Mouse (Mus musculus): ENCODE data around the gene Mast4. TPM values are rescaled to one million over a fixed set of nuclear protein-coding genes. Genes with fewer than 3 reads are reported as not detected.

Gene Mast4
- polyA plus RNA-seq, 1 experiment from 2014 or later: 41.8 TPM

GRCm38 (mm10) chr13:103014222-103014621 is 320.1 kb downstream of the Mast4 start:
- Histone ChIP-seq H3K9me3 (ENCODE audit: control insufficient read depth, low read length) (no peaks in the 10 kb centered on the region), H3K4me1 (ENCODE audit: control insufficient read depth, insufficient read depth, low read length) (no peaks in the 10 kb centered on the region), H3K27ac (replicated peaks; ENCODE audit: low read depth, low read length) (no peak overlapping the region), H3K4me3 (replicated peaks; ENCODE audit: low read depth, low read length) (no peak overlapping the region), H3K4me2 (ENCODE audit: low read length) (no peak overlapping the region), H3K36me3 (ENCODE audit: control insufficient read depth, insufficient read depth, low read length) (no peaks in the 10 kb centered on the region), H3K27me3 (ENCODE audit: control insufficient read depth, insufficient read depth, low read length) (no peaks in the 10 kb centered on the region), H3K9ac (replicated peaks; ENCODE audit: low read length) (no peak overlapping the region)
- no peak for DNase-seq
- 4% methylated on average over 1 of the region's 1 CpGs for WGBS
- ATAC-seq (ENCODE audit: low FRiP score, low TSS enrichment): no peak

- 93% methylated on average over 2 of the region's 2 CpGs for WGBS
- DNase-seq: no peak
- Histone ChIP-seq H3K4me1 (ENCODE audit: control insufficient read depth, insufficient read depth, low read length) (0 out of 2 replicates have a peak, but pooled peaks cover 6% of the 10 kb centered on the region), H3K27ac (replicated peaks; ENCODE audit: low read depth, low read length) (no peak overlapping the region), H3K9ac (replicated peaks; ENCODE audit: low read length) (no peak overlapping the region), H3K9me3 (ENCODE audit: control insufficient read depth, low read length) (no peaks in the 10 kb centered on the region), H3K36me3 (ENCODE audit: control insufficient read depth, insufficient read depth, low read length) (no peaks in the 10 kb centered on the region), H3K27me3 (ENCODE audit: control insufficient read depth, insufficient read depth, low read length) (no peaks in the 10 kb centered on the region), H3K4me3 (replicated peaks; ENCODE audit: low read depth, low read length) (no peak overlapping the region), H3K4me2 (ENCODE audit: low read length) (no peak overlapping the region)
- no peak for ATAC-seq (ENCODE audit: low FRiP score, low TSS enrichment)
Measured at GRCm38 (mm10) chr13:103005227-103005626, 329.1 kb downstream of the Mast4 start.

GRCm38 (mm10) chr13:103001831-103002230 is 332.5 kb downstream of the Mast4 start:
- H3K9ac ChIP-seq (replicated peaks; ENCODE audit: low read length): no peak overlapping the region
- H3K27me3 ChIP-seq (ENCODE audit: control insufficient read depth, insufficient read depth, low read length): no peaks in the 10 kb centered on the region
- no peak for ATAC-seq (ENCODE audit: low FRiP score, low TSS enrichment)
- no peak overlapping the region for H3K4me2 ChIP-seq (ENCODE audit: low read length)
- WGBS: 35% methylated on average over 1 of the region's 1 CpGs
- H3K36me3 ChIP-seq (ENCODE audit: control insufficient read depth, insufficient read depth, low read length): no peaks in the 10 kb centered on the region
- H3K27ac ChIP-seq (replicated peaks; ENCODE audit: low read depth, low read length): no peak overlapping the region; the same call in 1 of the 2 replicates
- DNase-seq: no peak
- H3K9me3 ChIP-seq (ENCODE audit: control insufficient read depth, low read length): no peaks in the 10 kb centered on the region
- 0 out of 2 replicates have a peak, but pooled peaks cover 6% of the 10 kb centered on the region for H3K4me1 ChIP-seq (ENCODE audit: control insufficient read depth, insufficient read depth, low read length)
- no peak overlapping the region for H3K4me3 ChIP-seq (replicated peaks; ENCODE audit: low read depth, low read length)

GRCm38 (mm10) chr13:103000891-103001290 is 333.4 kb downstream of the Mast4 start:
- Histone ChIP-seq H3K4me1 (ENCODE audit: control insufficient read depth, insufficient read depth, low read length) (0 out of 2 replicates have a peak, but pooled peaks cover 6% of the 10 kb centered on the region), H3K4me3 (replicated peaks; ENCODE audit: low read depth, low read length) (no peak overlapping the region), H3K27ac (replicated peaks; ENCODE audit: low read depth, low read length) (no peak overlapping the region), H3K36me3 (ENCODE audit: control insufficient read depth, insufficient read depth, low read length) (no peaks in the 10 kb centered on the region), H3K4me2 (ENCODE audit: low read length) (no peak overlapping the region), H3K9me3 (ENCODE audit: control insufficient read depth, low read length) (no peaks in the 10 kb centered on the region), H3K27me3 (ENCODE audit: control insufficient read depth, insufficient read depth, low read length) (no peaks in the 10 kb centered on the region), H3K9ac (replicated peaks; ENCODE audit: low read length) (no peak overlapping the region)
- 15% methylated on average over 7 of the region's 7 CpGs for WGBS
- no peak for DNase-seq
- ATAC-seq (ENCODE audit: low FRiP score, low TSS enrichment): no peak

- Histone ChIP-seq H3K27ac (replicated peaks; ENCODE audit: low read depth, low read length) (no peak overlapping the region), H3K9ac (replicated peaks; ENCODE audit: low read length) (no peak overlapping the region), H3K36me3 (ENCODE audit: control insufficient read depth, insufficient read depth, low read length) (no peaks in the 10 kb centered on the region), H3K9me3 (ENCODE audit: control insufficient read depth, low read length) (no peaks in the 10 kb centered on the region), H3K4me1 (ENCODE audit: control insufficient read depth, insufficient read depth, low read length) (peaks cover 14% of the 10 kb centered on the region), H3K4me2 (ENCODE audit: low read length) (no peak overlapping the region), H3K27me3 (ENCODE audit: control insufficient read depth, insufficient read depth, low read length) (no peaks in the 10 kb centered on the region), H3K4me3 (replicated peaks; ENCODE audit: low read depth, low read length) (no peak overlapping the region)
- WGBS: 94% methylated on average over 11 of the region's 11 CpGs
- DNase-seq: no peak
- no peak for ATAC-seq (ENCODE audit: low FRiP score, low TSS enrichment)
Measured at GRCm38 (mm10) chr13:102994098-102994497, 340.2 kb downstream of the Mast4 start.

- Histone ChIP-seq H3K4me1 (ENCODE audit: control insufficient read depth, insufficient read depth, low read length) (peaks cover 14% of the 10 kb centered on the region), H3K27ac (replicated peaks; ENCODE audit: low read depth, low read length) (no peak overlapping the region), H3K27me3 (ENCODE audit: control insufficient read depth, insufficient read depth, low read length) (no peaks in the 10 kb centered on the region), H3K9ac (replicated peaks; ENCODE audit: low read length) (no peak overlapping the region), H3K4me2 (ENCODE audit: low read length) (no peak overlapping the region), H3K4me3 (replicated peaks; ENCODE audit: low read depth, low read length) (no peak overlapping the region), H3K9me3 (ENCODE audit: control insufficient read depth, low read length) (no peaks in the 10 kb centered on the region), H3K36me3 (ENCODE audit: control insufficient read depth, insufficient read depth, low read length) (no peaks in the 10 kb centered on the region)
- ATAC-seq (ENCODE audit: low FRiP score, low TSS enrichment) (no peak), DNase-seq (no peak)
- 86% methylated on average over 7 of the region's 7 CpGs for whole genome bisulfite sequencing
Measured at GRCm38 (mm10) chr13:102992680-102993423, 341.4 kb downstream of the Mast4 start.

- 15% methylated on average over 11 of the region's 11 CpGs for WGBS
- no peak; the same call in 1 of the 2 replicates for ATAC-seq (ENCODE audit: low FRiP score, low TSS enrichment)
Measured at GRCm38 (mm10) chr13:102991928-102992327, 342.4 kb downstream of the Mast4 start.

GRCm38 (mm10) chr13:102991196-102991595 is 343.1 kb downstream of the Mast4 start:
- no peak overlapping the region for H3K4me2 ChIP-seq (ENCODE audit: low read length)
- 85% methylated on average over 7 of the region's 7 CpGs for WGBS
- no peaks in the 10 kb centered on the region for H3K27me3 ChIP-seq (ENCODE audit: control insufficient read depth, insufficient read depth, low read length)
- no peak overlapping the region for H3K27ac ChIP-seq (replicated peaks; ENCODE audit: low read depth, low read length)
- H3K36me3 ChIP-seq (ENCODE audit: control insufficient read depth, insufficient read depth, low read length): no peaks in the 10 kb centered on the region
- H3K4me3 ChIP-seq (replicated peaks; ENCODE audit: low read depth, low read length): no peak overlapping the region
- ATAC-seq (ENCODE audit: low FRiP score, low TSS enrichment): no peak
- DNase-seq: no peak
- no peak overlapping the region for H3K9ac ChIP-seq (replicated peaks; ENCODE audit: low read length)
- H3K9me3 ChIP-seq (ENCODE audit: control insufficient read depth, low read length): no peaks in the 10 kb centered on the region
- peaks cover 14% of the 10 kb centered on the region for H3K4me1 ChIP-seq (ENCODE audit: control insufficient read depth, insufficient read depth, low read length)

More at GRCm38 (mm10) chr13:102991928-102992327, 342.4 kb downstream of the Mast4 start:
- H3K9ac ChIP-seq (replicated peaks; ENCODE audit: low read length): no peak overlapping the region
- peak; percentile 42 for DNase-seq
- H3K36me3 ChIP-seq (ENCODE audit: control insufficient read depth, insufficient read depth, low read length): no peaks in the 10 kb centered on the region
- peaks cover 14% of the 10 kb centered on the region for H3K4me1 ChIP-seq (ENCODE audit: control insufficient read depth, insufficient read depth, low read length)
- no peak overlapping the region for H3K4me2 ChIP-seq (ENCODE audit: low read length)
- H3K4me3 ChIP-seq (replicated peaks; ENCODE audit: low read depth, low read length): no peak overlapping the region
- no peaks in the 10 kb centered on the region for H3K9me3 ChIP-seq (ENCODE audit: control insufficient read depth, low read length)
- H3K27ac ChIP-seq (replicated peaks; ENCODE audit: low read depth, low read length): no peak overlapping the region; the same call in 1 of the 2 replicates
- H3K27me3 ChIP-seq (ENCODE audit: control insufficient read depth, insufficient read depth, low read length): no peaks in the 10 kb centered on the region

GRCm38 (mm10) chr13:102990085-102990484 is 344.2 kb downstream of the Mast4 start:
- Histone ChIP-seq H3K9me3 (ENCODE audit: control insufficient read depth, low read length) (no peaks in the 10 kb centered on the region), H3K4me1 (ENCODE audit: control insufficient read depth, insufficient read depth, low read length) (peaks cover 14% of the 10 kb centered on the region), H3K9ac (replicated peaks; ENCODE audit: low read length) (no peak overlapping the region), H3K27me3 (ENCODE audit: control insufficient read depth, insufficient read depth, low read length) (no peaks in the 10 kb centered on the region), H3K4me3 (replicated peaks; ENCODE audit: low read depth, low read length) (no peak overlapping the region), H3K36me3 (ENCODE audit: control insufficient read depth, insufficient read depth, low read length) (no peaks in the 10 kb centered on the region), H3K4me2 (ENCODE audit: low read length) (no peak overlapping the region), H3K27ac (replicated peaks; ENCODE audit: low read depth, low read length) (no peak overlapping the region)
- DNase-seq: no peak
- WGBS: 89% methylated on average over 1 of the region's 1 CpGs
- no peak for ATAC-seq (ENCODE audit: low FRiP score, low TSS enrichment)

All from midbrain, embryonic 14.5 days (tissue).